Mouse (Mus musculus): ENCODE measurements around the gene Sigmar1. TPM values are rescaled to one million over a fixed set of nuclear protein-coding genes. Genes with fewer than 3 reads are reported as not detected.
A peak's percentile ranks its signal among the peaks of the same experiment; 100 is the strongest.
"Not testable (repeated sequence)": the region's sequence is repeated elsewhere in the genome, so short reads cannot be mapped to it uniquely, and the experiment has no call there.

Gene Sigmar1
- polyA plus RNA-seq, 1 experiment from 2014 or later, result 43.3 TPM

GRCm38 (mm10) chr4:41772946-41773345 is 17.0 kb upstream of the Sigmar1 start:
- not testable (repeated sequence) for DNase-seq (ENCODE audit: low spot score); H3K4me3 ChIP-seq (ENCODE audit: low read depth, low read length); H3K9ac ChIP-seq (replicated peaks; ENCODE audit: low read depth); H3K36me3 ChIP-seq (ENCODE audit: insufficient read depth, low read length); H3K4me1 ChIP-seq (ENCODE audit: insufficient read depth, low read depth, low read length); H3K27me3 ChIP-seq (replicated peaks; ENCODE audit: insufficient read depth, low read length); H3K27ac ChIP-seq (ENCODE audit: low read length); H3K9me3 ChIP-seq (ENCODE audit: low read length); ATAC-seq
- H3K4me2 ChIP-seq (replicated peaks; ENCODE audit: low read depth, low read length), result 0 out of 2 replicates have a peak overlapping the region, but pooled peaks have one; percentile 30
- 25% methylated on average over 4 of the region's 16 CpGs for WGBS

- WGBS, result 80% methylated on average over 10 of the region's 10 CpGs
Observed at GRCm38 (mm10) chr4:41767301-41767700, 11.3 kb upstream of the Sigmar1 start.

GRCm38 (mm10) chr4:41763176-41763575 is 7.2 kb upstream of the Sigmar1 start:
- 79% methylated on average over 3 of the region's 6 CpGs for WGBS
- H3K36me3 ChIP-seq (ENCODE audit: insufficient read depth, low read length); H3K27me3 ChIP-seq (replicated peaks; ENCODE audit: insufficient read depth, low read length); ATAC-seq; H3K9me3 ChIP-seq (ENCODE audit: low read length); H3K27ac ChIP-seq (ENCODE audit: low read length); H3K4me2 ChIP-seq (replicated peaks; ENCODE audit: low read depth, low read length); H3K4me3 ChIP-seq (ENCODE audit: low read depth, low read length); H3K9ac ChIP-seq (replicated peaks; ENCODE audit: low read depth); DNase-seq (ENCODE audit: low spot score): not testable (repeated sequence)
- peaks cover 13% of the 10 kb centered on the region; the same call in 1 of the 2 replicates for H3K4me1 ChIP-seq (ENCODE audit: insufficient read depth, low read depth, low read length)

More at GRCm38 (mm10) chr4:41767301-41767700, 11.3 kb upstream of the Sigmar1 start:
- DNase-seq (ENCODE audit: low spot score); H3K4me3 ChIP-seq (ENCODE audit: low read depth, low read length); H3K27me3 ChIP-seq (replicated peaks; ENCODE audit: insufficient read depth, low read length); H3K9me3 ChIP-seq (ENCODE audit: low read length); H3K9ac ChIP-seq (replicated peaks; ENCODE audit: low read depth); H3K4me2 ChIP-seq (replicated peaks; ENCODE audit: low read depth, low read length); ATAC-seq; H3K36me3 ChIP-seq (ENCODE audit: insufficient read depth, low read length); H3K4me1 ChIP-seq (ENCODE audit: insufficient read depth, low read depth, low read length); H3K27ac ChIP-seq (ENCODE audit: low read length): not testable (repeated sequence)

GRCm38 (mm10) chr4:41762688-41763114 is 6.7 kb upstream of the Sigmar1 start:
- not testable (repeated sequence) for H3K9ac ChIP-seq (replicated peaks; ENCODE audit: low read depth); H3K4me3 ChIP-seq (ENCODE audit: low read depth, low read length); H3K27ac ChIP-seq (ENCODE audit: low read length); H3K36me3 ChIP-seq (ENCODE audit: insufficient read depth, low read length); H3K27me3 ChIP-seq (replicated peaks; ENCODE audit: insufficient read depth, low read length); ATAC-seq; H3K9me3 ChIP-seq (ENCODE audit: low read length)
- Histone ChIP-seq H3K4me1 (ENCODE audit: insufficient read depth, low read depth, low read length) (peaks cover 13% of the 10 kb centered on the region; the same call in 1 of the 2 replicates), H3K4me2 (replicated peaks; ENCODE audit: low read depth, low read length) (0 out of 2 replicates have a peak overlapping the region, but pooled peaks have one; percentile 11)
- 47% methylated on average over 8 of the region's 8 CpGs for WGBS
- peak; percentile 23 for DNase-seq (ENCODE audit: low spot score)

GRCm38 (mm10) chr4:41762099-41762687 is 6.2 kb upstream of the Sigmar1 start:
- TF ChIP-seq CTCF (IDR thresholded peaks at IDR 0.05), result no peak
- no peak for TF ChIP-seq EP300 (IDR thresholded peaks at IDR 0.05)
- 41% methylated on average over 7 of the region's 8 CpGs for WGBS
- ATAC-seq (no peak), DNase-seq (ENCODE audit: low spot score) (peak; percentile 15)
- H3K9ac ChIP-seq (replicated peaks; ENCODE audit: low read depth), result no peak overlapping the region
- H3K36me3 ChIP-seq (ENCODE audit: insufficient read depth, low read length), result no peaks in the 10 kb centered on the region
- H3K27ac ChIP-seq (ENCODE audit: low read length), result peak overlapping the region; percentile 92
- H3K4me1 ChIP-seq (ENCODE audit: insufficient read depth, low read depth, low read length), result peaks cover 13% of the 10 kb centered on the region; the same call in 1 of the 2 replicates
- no peaks in the 10 kb centered on the region for H3K27me3 ChIP-seq (replicated peaks; ENCODE audit: insufficient read depth, low read length)
- no peaks in the 10 kb centered on the region for H3K9me3 ChIP-seq (ENCODE audit: low read length)
- no peak overlapping the region for H3K4me3 ChIP-seq (ENCODE audit: low read depth, low read length)
- peak overlapping the region; percentile 11; the same call in 1 of the 2 replicates for H3K4me2 ChIP-seq (replicated peaks; ENCODE audit: low read depth, low read length)

- ATAC-seq (no peak), DNase-seq (ENCODE audit: low spot score) (peak; percentile 32)
- no peaks in the 10 kb centered on the region for H3K9me3 ChIP-seq (ENCODE audit: low read length)
- H3K27me3 ChIP-seq (replicated peaks; ENCODE audit: insufficient read depth, low read length), result no peaks in the 10 kb centered on the region
- no peak overlapping the region for H3K4me3 ChIP-seq (ENCODE audit: low read depth, low read length)
- peak overlapping the region; percentile 92 for H3K27ac ChIP-seq (ENCODE audit: low read length)
- no peak for TF ChIP-seq CTCF (IDR thresholded peaks at IDR 0.05)
- peak overlapping the region; percentile 57 for H3K4me2 ChIP-seq (replicated peaks; ENCODE audit: low read depth, low read length)
- H3K36me3 ChIP-seq (ENCODE audit: insufficient read depth, low read length), result no peaks in the 10 kb centered on the region
- H3K4me1 ChIP-seq (ENCODE audit: insufficient read depth, low read depth, low read length), result peaks cover 13% of the 10 kb centered on the region; the same call in 1 of the 2 replicates
- H3K9ac ChIP-seq (replicated peaks; ENCODE audit: low read depth), result no peak overlapping the region
Observed at GRCm38 (mm10) chr4:41761680-41762079, 5.7 kb upstream of the Sigmar1 start.

GRCm38 (mm10) chr4:41760911-41761310 is 5.0 kb upstream of the Sigmar1 start:
- no peak for TF ChIP-seq EP300 (IDR thresholded peaks at IDR 0.05)
- TF ChIP-seq CTCF (IDR thresholded peaks at IDR 0.05), result no peak
- Histone ChIP-seq H3K9ac (replicated peaks; ENCODE audit: low read depth) (peak overlapping the region; percentile 32; the same call in 1 of the 2 replicates), H3K36me3 (ENCODE audit: insufficient read depth, low read length) (no peaks in the 10 kb centered on the region), H3K4me3 (ENCODE audit: low read depth, low read length) (peak overlapping the region; percentile 41), H3K9me3 (ENCODE audit: low read length) (no peaks in the 10 kb centered on the region), H3K4me1 (ENCODE audit: insufficient read depth, low read depth, low read length) (peaks cover 17% of the 10 kb centered on the region; the same call in 1 of the 2 replicates), H3K27me3 (replicated peaks; ENCODE audit: insufficient read depth, low read length) (no peaks in the 10 kb centered on the region), H3K4me2 (replicated peaks; ENCODE audit: low read depth, low read length) (peak overlapping the region; percentile 57), H3K27ac (ENCODE audit: low read length) (peak overlapping the region; percentile 92)
- 61% methylated on average over 4 of the region's 4 CpGs for WGBS
- DNase-seq (ENCODE audit: low spot score) (no peak), ATAC-seq (peak; percentile 16; the same call in 1 of the 2 replicates)

All from lung, postnatal 0 days (tissue).